Mouse (Mus musculus) spleen, adult 18-20 months (tissue): ENCODE data around the gene Cwf19l1.

Experiments used
- DNase-seq, 2 experiments: peaks; one replicate each; pipeline ENCODE4 v3.0.0; 2022; ENCODE audit warnings: mixed read lengths in 2 of 2

Cwf19l1 gene

DNA sequence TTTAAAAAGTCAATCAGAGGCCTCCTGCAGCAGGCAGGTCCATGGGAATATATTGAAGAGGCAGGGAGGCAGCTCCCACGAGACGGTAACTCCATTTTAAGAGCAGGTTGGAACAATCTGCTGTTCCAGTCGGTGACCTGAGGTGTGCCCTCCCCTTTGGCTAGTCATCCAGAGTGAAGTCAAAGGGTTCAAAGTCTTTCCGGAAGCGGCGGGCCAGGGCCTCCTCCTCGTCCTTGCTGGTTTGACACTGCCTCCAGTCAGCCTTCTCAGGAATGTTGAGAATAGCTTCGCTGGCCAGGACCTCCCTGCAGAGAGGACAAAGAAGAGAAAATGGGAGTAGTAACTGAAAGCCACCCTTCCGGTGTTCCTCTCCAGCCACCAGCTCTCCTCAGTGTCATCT lies 25.3 kb downstream of the Cwf19l1 start:
- DNase-seq: no peak

DNA sequence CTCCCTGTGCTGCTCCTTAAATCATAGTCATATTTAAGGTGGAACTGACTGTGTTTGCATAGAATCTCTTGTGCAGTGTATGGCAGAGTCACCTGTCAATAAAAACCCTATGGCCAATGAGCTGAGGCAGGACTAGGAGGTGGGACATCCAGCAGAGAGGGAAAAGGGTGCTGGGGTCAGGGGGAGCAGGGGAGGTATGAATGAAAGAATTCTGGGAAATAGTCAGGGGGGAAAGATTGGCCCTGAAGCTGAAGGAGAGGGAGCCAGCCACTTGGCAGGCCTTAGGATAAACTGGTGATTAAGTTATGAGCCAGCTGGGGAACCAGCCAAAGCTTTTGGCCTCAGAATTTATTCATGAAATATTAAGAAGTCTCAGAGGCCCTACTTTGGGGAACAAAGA lies 26.7 kb downstream of the Cwf19l1 start:
- no peak for DNase-seq

DNA sequence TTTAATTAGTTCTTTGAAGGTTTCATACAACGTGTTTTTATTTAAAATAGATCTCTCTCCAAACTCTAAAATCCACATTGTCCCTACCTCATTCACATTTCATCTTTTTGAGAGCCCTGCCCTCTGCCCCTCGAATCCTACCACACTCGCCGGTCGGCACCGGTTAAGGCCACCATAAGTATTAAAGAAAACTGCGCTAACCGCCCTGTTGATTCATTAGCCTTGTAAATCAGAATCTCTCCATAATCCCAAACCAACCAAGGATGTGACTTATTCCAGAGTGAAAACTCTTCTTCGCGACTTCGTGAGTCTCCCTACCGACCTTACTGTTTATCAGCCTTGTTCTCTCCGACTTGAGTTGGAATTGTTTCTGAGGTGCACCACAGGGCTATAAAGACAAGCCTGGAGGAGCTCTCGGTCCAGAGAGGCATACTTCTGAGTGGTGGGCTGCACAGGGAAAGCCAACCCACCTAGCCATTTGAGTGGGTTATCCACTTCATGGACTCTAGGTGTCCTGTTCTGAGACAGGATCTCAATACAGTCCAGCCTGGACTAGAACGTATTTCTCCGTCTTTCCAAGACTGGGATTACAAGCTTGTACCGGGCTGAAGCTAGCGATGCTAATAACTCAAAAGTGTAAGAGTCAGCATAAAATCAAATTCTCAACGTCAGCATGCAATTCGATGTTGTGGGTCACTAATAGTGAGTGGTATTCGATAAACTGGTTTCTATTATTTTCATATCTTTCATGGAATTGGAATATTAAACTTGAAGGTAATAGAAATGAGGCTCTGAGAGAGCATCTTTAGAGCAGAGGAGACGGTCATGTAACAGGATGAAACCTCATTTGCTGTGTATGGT lies 27.8 kb downstream of the Cwf19l1 start:
- no peak for DNase-seq

DNA sequence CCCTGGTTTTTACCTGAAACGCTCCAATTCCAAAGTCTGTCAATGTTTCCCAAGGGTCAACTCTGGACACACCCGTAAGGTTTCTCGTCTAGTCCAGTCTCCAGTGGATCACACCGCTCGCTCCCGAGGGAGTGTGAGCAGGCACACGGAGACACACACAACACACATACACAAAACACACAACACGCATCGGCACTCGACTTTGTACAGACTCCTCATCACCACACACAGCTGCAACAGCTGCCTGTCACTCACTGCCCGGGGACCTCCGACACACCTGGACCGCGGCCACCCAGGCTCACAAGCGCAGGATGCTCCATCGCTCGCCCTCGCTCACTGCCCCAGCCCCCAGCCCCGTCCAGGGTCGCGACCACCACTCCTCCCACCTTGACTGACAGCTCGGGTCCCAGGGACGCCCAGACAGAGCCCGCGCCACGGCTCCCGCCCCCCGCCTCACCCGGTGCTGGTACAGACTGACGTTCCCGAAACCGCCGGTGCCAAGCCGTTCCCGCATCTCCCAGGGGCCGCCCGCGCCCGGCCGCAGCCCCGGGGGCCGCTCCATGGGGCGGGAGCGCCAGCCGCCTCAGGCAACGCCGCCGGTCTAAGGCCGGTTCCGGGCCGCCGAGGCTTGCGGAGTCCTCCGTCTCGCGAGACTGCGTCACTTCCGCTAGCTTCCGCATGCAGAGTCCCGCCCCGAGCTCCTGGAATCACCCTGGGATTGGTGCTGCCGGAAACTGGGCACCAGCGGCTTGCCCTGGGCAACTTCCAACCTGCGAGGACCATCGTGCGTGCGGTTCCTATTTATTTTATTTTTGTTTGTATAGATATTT lies 28.6 kb downstream of the Cwf19l1 start, which contains the start of gene Chuk:
TSS of gene Chuk (minus strand) at position 650 of the 830 bp plus-strand sequence.
- peak; percentile 84 to 91 for DNase-seq

DNA sequence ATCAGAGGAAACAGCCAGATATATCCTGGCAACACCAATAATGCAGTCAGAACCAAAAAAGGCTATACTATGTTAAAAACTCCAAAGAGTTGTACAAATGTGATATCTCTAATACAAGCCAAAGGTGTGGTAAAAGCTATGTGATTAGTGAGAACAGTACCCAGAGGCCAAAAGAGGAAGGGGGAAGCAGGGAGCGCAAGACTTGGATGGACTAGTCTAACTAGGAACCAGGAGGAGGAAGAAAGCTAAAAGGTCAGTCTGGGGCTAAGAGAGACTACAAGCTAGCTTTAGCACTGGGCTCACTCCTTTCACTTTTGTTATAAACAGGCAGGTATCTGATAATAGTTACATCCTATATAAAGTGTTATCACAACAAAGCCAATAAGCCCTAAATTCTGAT lies 31.3 kb downstream of the Cwf19l1 start:
- DNase-seq: no peak

DNA sequence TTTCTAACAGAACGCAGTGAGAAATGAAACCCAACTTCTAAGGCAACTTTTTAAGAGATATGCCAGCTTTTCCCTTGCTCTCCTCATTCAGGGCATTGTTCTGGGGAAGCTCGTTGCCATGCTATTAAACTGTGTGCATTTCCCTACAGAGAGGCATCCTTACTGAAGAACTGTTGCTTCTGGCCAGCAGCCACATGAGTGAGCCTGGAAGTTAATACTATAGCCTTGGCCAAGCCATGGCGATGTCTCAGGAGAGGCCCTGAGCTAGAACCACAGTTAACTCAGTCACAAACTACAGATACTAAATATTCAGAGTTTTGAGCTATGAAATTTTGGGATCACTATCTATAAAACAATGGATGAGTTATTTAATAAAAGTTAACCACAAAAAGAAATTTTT lies 32.7 kb downstream of the Cwf19l1 start:
- no peak for DNase-seq

DNA sequence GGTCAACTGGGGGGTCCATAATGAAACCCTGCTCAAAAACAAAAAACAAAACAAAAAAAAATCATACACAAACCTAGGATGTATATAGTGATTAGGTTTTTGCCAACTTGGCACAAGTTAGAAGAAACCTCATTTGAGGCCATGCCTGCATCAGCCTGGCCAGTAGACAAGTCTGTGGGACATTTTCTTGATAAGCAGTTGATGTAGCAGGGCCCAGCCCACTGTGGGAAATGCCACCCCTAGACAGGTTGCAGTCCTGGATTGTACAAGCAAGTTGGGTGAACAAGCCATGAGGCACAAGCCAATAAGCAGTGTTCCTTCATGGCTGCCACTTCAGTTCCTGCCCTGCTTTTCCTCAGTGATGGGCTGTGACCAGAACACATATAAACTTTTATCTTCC lies 34.8 kb downstream of the Cwf19l1 start:
- no peak for DNase-seq

DNA sequence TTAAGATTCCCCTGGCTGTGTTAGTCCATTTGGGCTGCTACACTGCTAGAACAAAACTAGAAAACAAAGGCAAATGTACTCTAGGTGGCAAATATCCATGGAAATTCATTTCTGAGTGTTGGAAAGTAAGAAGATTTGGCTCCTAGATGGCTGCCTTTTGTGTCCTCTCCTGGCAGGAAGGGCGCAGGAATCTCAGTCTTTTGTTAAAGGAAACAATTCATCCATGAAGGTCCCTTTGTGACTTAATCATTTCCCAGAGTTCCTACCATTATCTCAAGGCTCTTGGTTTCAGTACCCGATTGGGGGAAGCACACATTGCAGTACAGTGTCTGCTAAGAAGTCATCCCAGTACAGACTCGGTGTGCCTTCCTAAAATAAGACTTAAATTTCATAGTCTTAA lies 49.4 kb downstream of the Cwf19l1 start:
- no peak for DNase-seq

DNA sequence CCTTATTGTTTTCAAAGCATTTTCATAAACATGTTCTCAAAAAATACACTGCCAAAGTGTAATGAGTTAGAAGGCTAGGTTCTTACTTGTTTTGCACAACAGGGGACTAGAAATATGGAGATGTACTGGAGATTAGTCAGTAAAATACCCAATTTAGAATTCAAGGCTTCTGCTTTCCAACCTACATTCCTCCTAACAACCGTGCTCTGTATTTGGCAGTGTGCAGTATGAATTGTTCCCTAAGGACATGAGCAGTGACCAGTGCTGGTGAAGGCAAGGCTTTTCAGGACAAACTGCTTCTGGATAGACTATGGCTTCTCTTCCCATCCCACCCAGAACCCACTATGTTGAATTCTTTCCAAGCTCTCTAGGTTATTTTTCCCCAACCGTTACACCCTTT lies 54.8 kb downstream of the Cwf19l1 start:
- DNase-seq: no peak

DNA sequence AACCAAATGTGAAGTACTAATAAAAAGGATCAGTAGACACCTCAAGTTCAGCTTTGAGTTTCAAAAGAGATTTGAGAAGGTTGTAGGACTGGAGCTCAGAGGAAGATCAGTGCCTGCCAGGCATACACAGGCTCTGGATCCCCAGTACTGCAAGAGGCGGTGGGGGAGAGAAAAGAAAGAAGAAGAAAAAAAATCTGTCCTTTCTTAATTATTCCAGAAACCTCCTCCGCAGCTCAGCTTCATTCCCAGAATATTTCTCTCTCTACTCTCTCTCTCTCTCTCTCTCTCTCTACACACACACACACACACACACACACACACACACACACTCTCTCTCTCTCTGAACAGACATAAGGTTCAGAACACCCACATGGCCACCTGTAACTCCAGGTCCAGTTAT lies 55.7 kb downstream of the Cwf19l1 start:
- DNase-seq: no peak

DNA sequence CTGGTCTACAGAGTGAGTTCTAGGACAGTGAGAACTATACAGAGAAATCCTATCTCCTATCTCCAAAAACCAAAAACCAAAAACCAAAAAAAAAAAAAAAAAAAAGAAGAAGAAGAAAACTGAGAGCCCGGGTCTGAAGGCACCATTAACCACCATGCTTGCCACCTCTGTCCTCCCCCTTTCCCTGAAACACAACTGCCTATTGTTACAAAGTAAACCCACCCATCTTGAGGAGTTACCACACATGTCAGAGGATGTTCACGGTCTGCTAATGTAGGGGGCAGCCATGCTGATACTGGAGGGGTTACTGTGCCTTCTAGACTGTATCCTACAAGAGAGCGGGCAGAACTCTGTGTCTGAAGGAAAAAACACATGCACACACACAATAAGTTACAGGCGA lies 58.7 kb downstream of the Cwf19l1 start:
- no peak for DNase-seq

DNA sequence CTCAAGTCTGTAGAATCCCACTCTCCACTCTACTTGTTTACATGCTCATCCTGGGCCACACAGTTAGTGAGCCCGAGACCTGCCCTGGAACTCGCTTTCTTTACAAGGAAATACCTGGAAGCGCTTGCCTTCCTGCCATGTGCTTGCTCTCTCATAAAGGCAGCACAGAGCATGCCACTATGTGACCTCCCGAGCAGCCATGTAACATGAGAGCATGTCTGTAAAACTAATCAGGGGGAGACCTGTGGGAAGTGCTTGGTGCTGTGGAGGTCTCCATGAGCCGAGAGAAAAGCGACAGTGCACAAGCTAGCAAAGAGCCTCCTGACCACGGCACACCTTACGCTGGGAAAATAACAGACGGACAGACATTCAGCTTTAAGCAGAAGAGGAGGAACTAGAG lies 59.2 kb downstream of the Cwf19l1 start:
- DNase-seq: no peak

DNA sequence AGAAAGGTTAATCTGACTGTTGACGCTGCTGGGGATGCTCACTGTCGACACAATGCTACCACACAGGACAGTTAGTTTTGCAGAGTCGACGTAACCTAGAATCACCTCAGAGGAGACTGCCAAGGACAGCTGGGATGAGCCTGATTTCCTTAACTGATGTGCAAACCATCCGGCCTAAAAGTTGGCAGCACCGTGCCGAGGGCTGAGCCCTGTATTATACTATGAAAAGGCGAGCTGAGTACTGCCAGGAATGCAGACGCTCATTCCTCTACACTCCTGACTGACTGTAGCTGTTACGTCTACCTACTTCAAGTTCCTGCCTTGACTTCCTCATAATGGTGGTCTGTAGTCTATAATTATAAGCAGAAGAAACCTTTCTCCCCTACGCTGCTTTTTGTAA lies 60.7 kb downstream of the Cwf19l1 start:
- DNase-seq: no peak

DNA sequence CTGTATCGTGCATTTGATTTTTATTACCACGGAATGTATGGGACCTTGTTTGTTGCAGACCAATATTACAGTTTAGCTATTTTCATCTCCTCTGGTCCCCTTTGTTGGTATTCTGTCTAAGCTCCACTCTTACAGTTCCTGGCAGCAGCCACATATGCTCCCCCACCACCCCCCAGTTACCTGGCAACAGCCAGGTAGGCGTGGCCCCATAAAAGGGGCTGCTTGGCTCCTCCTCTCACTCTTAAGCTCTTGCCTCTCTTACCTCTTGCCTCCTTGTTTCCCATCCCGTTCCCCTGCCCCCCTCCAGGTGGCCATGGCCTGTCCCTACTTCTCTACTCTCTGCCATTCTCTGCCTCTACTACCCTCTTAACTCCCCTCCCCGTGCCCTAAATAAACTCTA lies 64.5 kb downstream of the Cwf19l1 start:
- DNase-seq: no peak

DNA sequence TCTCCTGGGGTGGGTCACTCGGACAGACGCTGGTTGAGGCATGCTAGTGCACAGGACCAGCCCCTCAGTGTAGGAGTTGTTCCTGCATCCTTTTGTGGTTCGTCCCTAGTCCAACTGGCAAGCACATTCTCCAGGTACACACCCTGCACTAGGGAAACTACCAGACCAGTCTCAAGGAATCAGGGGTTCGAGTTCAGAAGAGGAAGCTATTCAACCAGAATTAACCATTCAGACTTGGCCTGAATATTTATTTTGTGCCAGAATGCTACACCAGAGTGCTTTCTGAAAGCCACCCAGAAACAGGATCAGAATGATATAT lies 65.8 kb downstream of the Cwf19l1 start:
- no peak for DNase-seq

DNA sequence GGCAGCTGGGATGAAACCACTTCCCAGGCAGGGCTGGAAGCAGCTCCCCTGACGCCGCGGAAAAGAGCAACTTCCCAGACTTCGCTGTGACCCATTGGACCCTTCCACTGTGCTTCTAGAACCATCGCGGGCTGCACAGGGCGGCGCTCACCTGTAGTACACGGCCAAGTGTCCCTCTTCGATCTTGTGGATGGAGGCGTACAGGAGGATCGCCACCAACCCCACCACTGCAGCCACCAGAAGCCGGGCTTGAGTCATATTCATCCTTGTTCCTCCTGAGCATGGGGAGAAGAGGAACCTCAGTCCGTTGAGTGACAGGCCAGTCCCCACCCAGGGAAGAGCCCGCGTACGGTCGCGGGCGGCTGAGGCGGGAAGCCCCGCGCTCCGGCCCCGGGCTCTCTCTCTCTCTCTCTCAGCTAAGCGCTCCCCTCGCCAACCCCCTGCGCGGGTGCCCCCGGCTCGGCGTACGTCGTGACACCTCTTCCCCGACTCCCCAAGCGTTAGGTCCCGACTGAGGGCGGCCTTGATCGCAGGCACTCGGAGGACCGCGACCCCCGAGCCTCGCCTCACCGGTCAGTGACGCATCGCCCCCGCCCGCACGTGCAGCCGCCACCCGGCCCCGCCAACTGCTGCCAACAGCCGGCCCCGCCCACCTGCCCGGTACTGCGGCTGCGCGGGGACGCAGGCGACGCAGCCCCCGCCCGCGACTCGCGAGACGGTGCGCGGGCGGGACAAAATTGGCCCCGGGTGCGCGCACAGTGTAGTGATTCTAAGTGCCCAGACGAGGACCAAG lies 66.4 kb downstream of the Cwf19l1 start, which contains the start of gene Erlin1:
TSS of gene Erlin1 (minus strand) at position 665 of the 793 bp plus-strand sequence.
- DNase-seq: peak; percentile 80 to 91

DNA sequence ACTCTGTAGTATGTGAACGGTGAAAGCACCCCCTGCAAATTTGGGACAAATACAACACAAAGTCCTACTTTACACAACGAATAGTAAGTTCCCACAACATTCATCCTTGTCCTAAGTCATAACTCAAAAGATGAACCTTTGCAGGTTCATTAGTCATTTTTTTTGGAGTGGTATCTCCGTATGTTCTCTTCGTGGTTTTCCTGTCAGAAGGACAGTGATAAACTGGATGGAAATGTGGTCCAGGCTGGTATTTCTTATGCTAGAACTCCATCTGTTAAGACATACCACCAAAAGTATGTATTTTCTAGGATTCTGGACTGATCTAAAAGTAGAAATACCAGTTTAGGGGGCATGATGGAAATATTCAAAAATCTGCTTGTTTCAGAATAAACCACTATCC lies 67.4 kb downstream of the Cwf19l1 start:
- DNase-seq: no peak

DNA sequence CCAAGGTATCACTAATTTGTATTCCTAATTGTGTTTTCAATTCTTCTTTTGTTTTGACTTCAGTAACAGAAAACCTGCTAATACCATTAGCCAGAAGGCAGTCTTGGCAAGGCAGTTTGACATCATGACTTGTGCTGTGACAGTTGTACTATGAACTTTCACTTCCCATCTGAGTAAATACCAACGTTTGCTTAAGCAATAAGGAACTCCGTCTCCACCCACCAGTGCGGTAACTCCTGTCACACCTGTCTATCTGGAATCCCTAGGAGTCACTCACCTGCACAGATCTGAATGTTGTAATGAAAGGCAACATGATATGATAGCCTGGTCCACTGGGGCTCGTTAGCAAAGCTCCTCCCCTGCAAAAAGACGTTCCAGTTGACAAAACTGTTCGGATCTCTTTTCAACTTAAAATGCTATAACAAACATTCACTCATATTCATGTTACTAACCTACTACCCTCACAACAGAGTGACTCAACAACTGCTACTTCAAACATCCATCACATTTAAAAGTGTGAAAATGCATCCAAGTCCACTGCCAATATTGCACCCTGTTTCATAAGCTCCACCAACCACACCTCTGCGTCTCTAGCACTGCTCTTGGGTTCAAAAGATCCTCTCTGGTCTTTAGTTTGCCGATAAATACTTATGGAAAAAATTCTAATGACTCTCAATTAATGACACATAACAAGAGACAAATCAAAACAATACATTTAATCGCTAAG lies 68.2 kb downstream of the Cwf19l1 start:
- DNase-seq: peak in 1 of 2 experiments; percentile 23

DNA sequence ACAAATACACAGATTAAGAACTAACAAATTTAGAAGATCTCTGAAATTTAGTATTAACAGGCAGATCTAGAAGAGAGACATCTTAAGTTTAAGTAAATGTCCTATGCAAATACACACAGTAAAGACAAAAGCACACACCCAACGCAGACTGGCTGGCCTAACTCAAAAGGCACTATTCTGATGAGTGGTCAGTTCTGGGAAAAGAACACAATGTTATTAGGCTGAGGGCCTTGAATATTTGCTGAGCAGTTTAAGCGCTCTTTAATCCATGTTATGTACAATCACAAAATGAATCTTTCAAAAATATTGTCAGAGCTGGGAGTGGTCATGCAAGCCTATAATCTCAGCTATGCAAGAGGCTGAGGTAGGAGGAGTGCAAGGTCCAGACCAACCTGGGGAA lies 70.9 kb downstream of the Cwf19l1 start:
- DNase-seq: no peak

DNA sequence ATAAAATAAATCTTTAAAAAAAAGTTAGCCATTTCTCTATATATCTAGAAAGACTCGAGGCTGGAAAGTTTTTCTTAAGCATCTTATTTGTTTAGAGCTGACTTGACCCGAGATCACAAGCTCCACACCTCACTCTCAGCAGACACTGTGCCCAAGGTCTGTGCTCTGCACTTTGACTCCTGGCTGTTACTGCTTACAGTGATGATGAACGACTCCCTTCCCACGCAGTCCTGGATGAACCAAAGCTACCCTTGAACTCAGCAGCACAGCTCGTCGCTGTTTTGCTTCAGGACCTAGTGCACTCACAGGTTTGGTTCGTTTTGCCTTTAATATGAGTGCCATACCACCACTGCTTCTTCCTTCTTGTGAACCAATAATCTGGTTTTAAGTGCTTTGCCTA lies 71.9 kb downstream of the Cwf19l1 start:
- DNase-seq: no peak

DNA sequence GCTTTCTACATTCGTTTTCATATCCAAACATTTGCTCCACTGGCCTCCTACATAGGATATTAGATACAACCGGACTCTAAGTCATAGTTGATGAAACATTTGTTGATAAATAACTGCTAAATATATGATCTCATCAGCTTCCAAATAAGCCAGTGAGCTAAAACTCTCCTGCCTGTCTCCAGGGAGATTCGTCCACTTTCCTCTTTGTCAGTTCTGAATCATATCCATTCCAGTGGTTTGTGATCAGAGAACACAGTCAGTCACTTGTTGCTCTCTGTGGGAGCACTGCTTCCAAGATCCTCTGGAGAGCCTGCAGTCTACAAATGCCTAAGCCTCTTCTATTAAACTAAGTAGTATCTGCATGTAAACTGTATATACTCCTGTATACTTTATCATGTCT lies 75.5 kb downstream of the Cwf19l1 start:
- no peak for DNase-seq
